In the genomic region with DNA sequence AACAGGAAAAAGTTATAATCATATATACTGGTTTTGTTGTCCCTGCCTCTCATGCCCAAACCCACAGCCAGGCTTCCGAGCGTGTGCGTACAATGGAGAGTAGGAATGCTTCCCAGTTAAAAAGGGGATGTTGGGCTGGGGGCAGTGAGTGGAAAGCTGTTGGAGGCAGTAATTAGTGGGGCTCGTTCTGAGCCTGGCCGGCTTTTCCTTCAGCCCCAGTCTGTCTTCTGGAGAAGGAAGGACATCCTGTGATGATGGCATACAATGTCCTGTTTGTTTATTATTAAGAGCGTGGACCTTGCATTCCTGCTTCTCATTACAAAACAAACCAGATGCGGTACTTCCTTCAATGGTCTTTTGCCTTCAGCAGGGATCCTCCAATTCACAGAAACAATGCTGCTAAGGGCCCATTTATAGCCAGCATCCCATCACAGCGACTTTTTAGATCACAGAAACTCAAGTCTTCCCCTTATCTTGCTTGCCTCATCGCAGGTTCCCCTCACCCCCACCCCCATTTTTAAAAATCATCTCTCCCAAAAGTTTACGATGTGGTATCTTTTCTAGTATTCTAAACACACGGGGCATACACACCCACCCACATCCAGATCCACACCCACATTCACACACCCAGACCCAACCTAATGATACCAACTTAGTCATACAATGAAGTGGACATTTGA, we compare ENCODE assay signal across 8 mouse cellular contexts.
DNase-seq lines count a peak whose midpoint lies in the region; ATAC-seq and TF ChIP-seq lines count a peak whose summit lies in the region.

No protein-coding gene starts in this region.

- WGBS in lung, adult 2 months: 14% methylated on average over 11 of the region's 11 CpGs
- 6% methylated on average over 11 of the region's 11 CpGs for WGBS in liver, embryonic 12.5 days (ENCODE audit: insufficient replicate concordance)

- H3K9me3 ChIP-seq in liver, embryonic 12.5 days (replicated peaks): no peaks in the 10 kb centered on the region

- no peak for TF ChIP-seq POLR2A in lung, adult 2 months (IDR thresholded peaks at IDR 0.05; ENCODE audit: borderline replicate concordance, extremely low read depth, low read depth, low read length)

- no peak for DNase-seq in lung, adult 2 months
- DNase-seq in lung, adult 18-20 months: no peak
- DNase-seq in heart, adult 9 months (ENCODE audit: low spot score in 2 of 2): peak; percentile 6 to 34
- peak; percentile 14 for DNase-seq in splenic B cell, adult 2 months (ENCODE audit: low read depth, low spot score)
- no peak for DNase-seq in gastrocnemius, adult 8-10 months (ENCODE audit: low spot score in 2 of 2)
- DNase-seq in spleen, postnatal 36 days (ENCODE audit: low spot score in 2 of 2): no peak

- no peaks in the 10 kb centered on the region for H3K36me3 ChIP-seq in liver, embryonic 12.5 days
- no peaks in the 10 kb centered on the region for H3K36me3 ChIP-seq in splenic B cell, adult 2 months (ENCODE audit: control insufficient read depth, insufficient read depth, low read length, poor library complexity, severe bottlenecking)

- no peak for TF ChIP-seq CTCF in lung, adult 2 months (IDR thresholded peaks at IDR 0.05; ENCODE audit: insufficient read depth, low read length)

- no peak for ATAC-seq in liver, embryonic 12.5 days
- no peak for ATAC-seq in cerebellum, adult (ENCODE audit: insufficient number of reproducible peaks, low FRiP score, low TSS enrichment)

- peak overlapping the region; percentile 20 for H3K4me3 ChIP-seq in lung, adult 2 months (replicated peaks; ENCODE audit: extremely low read depth, low read depth, low read length)
- H3K4me3 ChIP-seq in liver, embryonic 12.5 days: peak overlapping the region; percentile 66

- no peak overlapping the region for H3K27ac ChIP-seq in liver, embryonic 12.5 days

- peak overlapping the region; percentile 92 for H3K4me2 ChIP-seq in liver, embryonic 12.5 days

- peaks cover 2% of the 10 kb centered on the region for H3K4me1 ChIP-seq in lung, adult 2 months (ENCODE audit: control insufficient read depth, insufficient read depth, low read length)
- H3K4me1 ChIP-seq in liver, embryonic 12.5 days: peaks cover 52% of the 10 kb centered on the region

- 0 out of 2 replicates have a peak overlapping the region, but pooled peaks have one; percentile 66 for H3K9ac ChIP-seq in liver, embryonic 12.5 days

- peaks cover 42% of the 10 kb centered on the region for H3K27me3 ChIP-seq in liver, embryonic 12.5 days (replicated peaks)
- no peaks in the 10 kb centered on the region; the same call in 1 of the 2 replicates for H3K27me3 ChIP-seq in splenic B cell, adult 2 months (ENCODE audit: control insufficient read depth, insufficient read depth, low read length, poor library complexity, severe bottlenecking)

Comparison
In these comparisons a context has a peak if more than half of its experiments do, and no peak if none do; other contexts are left out.
1. DNase-seq: peak in heart, adult 9 months (2 of 2) and splenic B cell, adult 2 months (single experiment); none in lung, adult 2 months (single experiment), lung, adult 18-20 months (0 of 2), gastrocnemius, adult 8-10 months (0 of 2) and spleen, postnatal 36 days (0 of 2).